Mouse (Mus musculus): ENCODE data around the gene Crygc. TPM values are rescaled to one million over a fixed set of nuclear protein-coding genes. Genes with fewer than 3 reads are reported as not detected.

The Crygc gene
- total and polyA plus RNA-seq, 2 experiments: not detected

- WGBS: 70% methylated on average over 2 of the region's 2 CpGs
- Histone ChIP-seq H3K79me2 (ENCODE audit: control insufficient read depth, insufficient read depth, low read length) (no peaks in the 10 kb centered on the region), H3K4me1 (ENCODE audit: control insufficient read depth, insufficient read depth, low read length) (no peaks in the 10 kb centered on the region), H3K4me3 (ENCODE audit: insufficient read depth, low read depth, low read length) (no peak overlapping the region), H3K27ac (replicated peaks; ENCODE audit: insufficient read depth, low read depth, low read length) (no peak overlapping the region), H3K27me3 (ENCODE audit: control insufficient read depth, insufficient read depth, low read length) (no peaks in the 10 kb centered on the region), H3K36me3 (ENCODE audit: control insufficient read depth, insufficient read depth, low read length) (no peaks in the 10 kb centered on the region), H3K9ac (ENCODE audit: low read depth, low read length) (no peak overlapping the region)
- DNase-seq (ENCODE audit: extremely low read depth, low read depth, low spot score): no peak
- no peak for TF ChIP-seq CTCF (IDR thresholded peaks at IDR 0.05; ENCODE audit: low read depth, low read length)
- no peak for TF ChIP-seq POLR2A (IDR thresholded peaks at IDR 0.05; ENCODE audit: extremely low read depth, insufficient read depth, low read length)
Observed at GRCm38 (mm10) chr1:65037542-65037941, 35.9 kb downstream of the Crygc start.

- no peak for DNase-seq (ENCODE audit: extremely low read depth, low read depth, low spot score)
Observed at GRCm38 (mm10) chr1:65035513-65035912, 38.0 kb downstream of the Crygc start.

GRCm38 (mm10) chr1:65032641-65033040 lies 40.8 kb downstream of the Crygc start, which contains the start of gene Akr1cl:
Gene Akr1cl (minus strand): TSS chr1:65032759.
- DNase-seq (ENCODE audit: extremely low read depth, low read depth, low spot score): no peak
- TF ChIP-seq CTCF (IDR thresholded peaks at IDR 0.05; ENCODE audit: low read depth, low read length) (no peak), POLR2A (IDR thresholded peaks at IDR 0.05; ENCODE audit: extremely low read depth, insufficient read depth, low read length) (no peak)
- H3K79me2 ChIP-seq (ENCODE audit: control insufficient read depth, insufficient read depth, low read length): no peaks in the 10 kb centered on the region

More at GRCm38 (mm10) chr1:65035513-65035912, 38.0 kb downstream of the Crygc start:
- no peak overlapping the region for H3K27ac ChIP-seq (replicated peaks; ENCODE audit: insufficient read depth, low read depth, low read length)
- no peak overlapping the region for H3K4me3 ChIP-seq (ENCODE audit: insufficient read depth, low read depth, low read length)
- WGBS: 29% methylated on average over 3 of the region's 3 CpGs
- no peaks in the 10 kb centered on the region for H3K36me3 ChIP-seq (ENCODE audit: control insufficient read depth, insufficient read depth, low read length)
- H3K4me1 ChIP-seq (ENCODE audit: control insufficient read depth, insufficient read depth, low read length): no peaks in the 10 kb centered on the region
- no peaks in the 10 kb centered on the region for H3K27me3 ChIP-seq (ENCODE audit: control insufficient read depth, insufficient read depth, low read length)
- no peak overlapping the region for H3K9ac ChIP-seq (ENCODE audit: low read depth, low read length)
- no peaks in the 10 kb centered on the region for H3K79me2 ChIP-seq (ENCODE audit: control insufficient read depth, insufficient read depth, low read length)
- TF ChIP-seq CTCF (IDR thresholded peaks at IDR 0.05; ENCODE audit: low read depth, low read length) (no peak), POLR2A (IDR thresholded peaks at IDR 0.05; ENCODE audit: extremely low read depth, insufficient read depth, low read length) (no peak)

GRCm38 (mm10) chr1:65028206-65028605 lies 45.3 kb downstream of the Crygc start:
- DNase-seq (ENCODE audit: extremely low read depth, low read depth, low spot score): no peak
- H3K79me2 ChIP-seq (ENCODE audit: control insufficient read depth, insufficient read depth, low read length): no peaks in the 10 kb centered on the region
- no peaks in the 10 kb centered on the region for H3K4me1 ChIP-seq (ENCODE audit: control insufficient read depth, insufficient read depth, low read length)
- H3K9ac ChIP-seq (ENCODE audit: low read depth, low read length): no peak overlapping the region
- 81% methylated on average over 9 of the region's 9 CpGs for WGBS
- no peaks in the 10 kb centered on the region for H3K27me3 ChIP-seq (ENCODE audit: control insufficient read depth, insufficient read depth, low read length)
- no peak overlapping the region for H3K27ac ChIP-seq (replicated peaks; ENCODE audit: insufficient read depth, low read depth, low read length)
- no peak overlapping the region for H3K4me3 ChIP-seq (ENCODE audit: insufficient read depth, low read depth, low read length)
- no peaks in the 10 kb centered on the region for H3K36me3 ChIP-seq (ENCODE audit: control insufficient read depth, insufficient read depth, low read length)
- TF ChIP-seq POLR2A (IDR thresholded peaks at IDR 0.05; ENCODE audit: extremely low read depth, insufficient read depth, low read length) (no peak), CTCF (IDR thresholded peaks at IDR 0.05; ENCODE audit: low read depth, low read length) (no peak)

More at GRCm38 (mm10) chr1:65032641-65033040, 40.8 kb downstream of the Crygc start, which contains the start of gene Akr1cl:
- H3K9ac ChIP-seq (ENCODE audit: low read depth, low read length): no peak within 1 kb of the TSS
- H3K4me3 ChIP-seq (ENCODE audit: insufficient read depth, low read depth, low read length): no peak within 1 kb of the TSS
- no peaks in the 10 kb centered on the region for H3K4me1 ChIP-seq (ENCODE audit: control insufficient read depth, insufficient read depth, low read length)
- no peak within 1 kb of the TSS for H3K27ac ChIP-seq (replicated peaks; ENCODE audit: insufficient read depth, low read depth, low read length)
- H3K36me3 ChIP-seq (ENCODE audit: control insufficient read depth, insufficient read depth, low read length): no peaks in the 10 kb centered on the region
- no peaks in the 10 kb centered on the region for H3K27me3 ChIP-seq (ENCODE audit: control insufficient read depth, insufficient read depth, low read length)

Other genes with a start within 250 kb of the Crygc start
- 2.8 TPM in 2 replicates for gene Plekhm3, start 116.9 kb downstream of the Crygc start, total RNA-seq (2014; rRNA removed)
- 0.44 and 0.73 TPM in 2 replicates for gene Plekhm3, start 116.9 kb downstream of the Crygc start, polyA plus RNA-seq (2012; rRNA removed)
- gene Akr1cl, start 40.9 kb downstream of the Crygc start, total RNA-seq (2014; rRNA removed): 0.18 and 6.6 TPM in 2 replicates
- not detected in 2 replicates for gene Akr1cl, start 40.9 kb downstream of the Crygc start, polyA plus RNA-seq (2012; rRNA removed)
- not detected in 2 replicates for gene Cryge, start 22.5 kb downstream of the Crygc start, total RNA-seq (2014; rRNA removed)
- gene Cryge, start 22.5 kb downstream of the Crygc start, polyA plus RNA-seq (2012; rRNA removed): not detected in 2 replicates
- not detected in 2 replicates for gene Crygd, start 10.2 kb downstream of the Crygc start, total RNA-seq (2014; rRNA removed)
- gene Crygd, start 10.2 kb downstream of the Crygc start, polyA plus RNA-seq (2012; rRNA removed): not detected in 2 replicates
- gene Crygb, start 8.6 kb upstream of the Crygc start, total RNA-seq (2014; rRNA removed): not detected in 2 replicates
- gene Crygb, start 8.6 kb upstream of the Crygc start, polyA plus RNA-seq (2012; rRNA removed): not detected in 2 replicates
- not detected in 2 replicates for gene Cryga, start 29.7 kb upstream of the Crygc start, total RNA-seq (2014; rRNA removed)
- not detected in 2 replicates for gene Cryga, start 29.7 kb upstream of the Crygc start, polyA plus RNA-seq (2012; rRNA removed)
- gene Gm28845, start 45.9 kb upstream of the Crygc start, total RNA-seq (2014; rRNA removed): not detected in 2 replicates
- gene Gm28845, start 45.9 kb upstream of the Crygc start, polyA plus RNA-seq (2012; rRNA removed): not detected in 2 replicates
- not detected in 2 replicates for gene D630023F18Rik, start 49.5 kb upstream of the Crygc start, total RNA-seq (2014; rRNA removed)
- gene D630023F18Rik, start 49.5 kb upstream of the Crygc start, polyA plus RNA-seq (2012; rRNA removed): 0.17 TPM in 1 of 2 replicates, not detected in the other
- gene Idh1, start 112.8 kb upstream of the Crygc start, total RNA-seq (2014; rRNA removed): 510 and 624 TPM in 2 replicates
- gene Idh1, start 112.8 kb upstream of the Crygc start, polyA plus RNA-seq (2012; rRNA removed): 137 and 155 TPM in 2 replicates
- gene Pikfyve, start 113.0 kb upstream of the Crygc start, total RNA-seq (2014; rRNA removed): 18.7 and 21.1 TPM in 2 replicates
- 2.8 and 2.9 TPM in 2 replicates for gene Pikfyve, start 113.0 kb upstream of the Crygc start, polyA plus RNA-seq (2012; rRNA removed)
- not detected in 2 replicates for gene Pth2r, start 208.4 kb upstream of the Crygc start, total RNA-seq (2014; rRNA removed)
- gene Pth2r, start 208.4 kb upstream of the Crygc start, polyA plus RNA-seq (2012; rRNA removed): not detected in 2 replicates

Measured in liver, adult 2 months (tissue).